Mouse (Mus musculus): ENCODE results near the gene Cdk7. TPM values are rescaled to one million over a fixed set of nuclear protein-coding genes. Genes with fewer than 3 reads are reported as not detected.

The Cdk7 gene
- total RNA-seq, 2 experiments from 2014 or later: 33.7 to 34.7 TPM

Other genes starting within 250 kb of the Cdk7 start
- gene Gtf2h2, start 238.4 kb downstream of the Cdk7 start, total RNA-seq (2021): 10 to 100 TPM; 40.2 to 49.9 TPM
- 10 to 100 TPM; 14.7 to 15.8 TPM for gene Ocln, start 178.2 kb downstream of the Cdk7 start, total RNA-seq (2021)
- 1 to 10 TPM; 1.9 to 2.8 TPM for gene Marveld2, start 114.0 kb downstream of the Cdk7 start, total RNA-seq (2021)
- 100 to 1,000 TPM in 1 of 2 experiments, 10 to 100 TPM in 1; 93.8 to 114 TPM for gene Ak6, start 80.0 kb downstream of the Cdk7 start, total RNA-seq (2021)
- 10 to 100 TPM; 13.6 to 13.9 TPM for gene Rad17, start 79.9 kb downstream of the Cdk7 start, total RNA-seq (2021)
- gene Taf9, start 79.4 kb downstream of the Cdk7 start, total RNA-seq (2021): 10 to 100 TPM; 24.1 to 32.1 TPM
- gene Ccdc125, start 61.2 kb downstream of the Cdk7 start, total RNA-seq (2021): 1 to 10 TPM in 1 of 2 experiments, under 1 TPM in 1; 0.54 to 1.2 TPM
- gene Mrps36, start 13.7 kb upstream of the Cdk7 start, total RNA-seq (2021): 10 to 100 TPM; 59.0 to 60.2 TPM
- gene Cenph, start 45.0 kb upstream of the Cdk7 start, total RNA-seq (2021): 1 to 10 TPM; 2.4 TPM
- 1 to 10 TPM; 5.2 to 7.0 TPM for gene Ccnb1, start 55.6 kb upstream of the Cdk7 start, total RNA-seq (2021)
- gene Slc30a5, start 102.5 kb upstream of the Cdk7 start, total RNA-seq (2021): 10 to 100 TPM; 32.7 to 38.1 TPM